ENCODE assay signal across 21 mouse cellular contexts in the genomic region with DNA sequence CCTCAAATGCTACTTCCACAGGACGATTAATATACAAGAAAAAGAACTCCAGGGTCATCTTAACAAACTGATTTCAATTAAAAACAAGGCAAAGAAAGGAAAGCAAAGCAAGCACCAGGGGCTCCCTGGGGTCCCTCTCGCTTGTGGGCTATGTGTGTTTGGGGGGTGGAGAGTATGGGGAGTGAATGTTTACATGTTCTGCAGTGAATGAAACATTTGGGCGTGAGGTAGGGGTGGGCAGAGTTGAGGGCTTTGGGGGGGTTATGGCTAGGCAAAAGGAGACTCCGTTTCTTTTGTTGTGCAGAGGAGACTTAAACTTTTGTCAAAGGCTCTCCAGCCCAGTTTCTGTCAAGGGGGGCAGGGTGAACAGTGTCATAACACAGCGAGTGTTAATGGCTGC.
"Had no signal": no experiment of that assay in that cellular context is flagged by ENCODE, and none has a peak within 500 bp of the region (broad histone marks: within the 10 kb centered on the region; RNA-seq: fewer than 3 reads in every experiment).

No protein-coding gene starts in this region.

- H3K4me1 ChIP-seq: liver, embryonic 12.5 days; liver, embryonic 15.5 days; lung, embryonic 15.5 days; megakaryocyte, embryonic 14.5 days; neural tube, embryonic 12.5 days; neural tube, embryonic 15.5 days; stomach, embryonic 15.5 days had no signal

- DNase-seq: kidney, adult 2 months; kidney, postnatal 25 days; layer of hippocampus, adult 9-11 months; liver; lung, adult 18-20 months; right cerebral cortex, adult 18-20 months; right cerebral cortex, postnatal 25 days; spleen, adult 18-20 months; thymus, postnatal 25 days had no signal

- H3K4me3 ChIP-seq: layer of hippocampus, adult 2 months; limb, embryonic 10.5 days; limb, embryonic 13.5 days; liver, embryonic 12.5 days; liver, embryonic 15.5 days; lung, embryonic 15.5 days; megakaryocyte, embryonic 14.5 days; neural tube, embryonic 12.5 days; neural tube, embryonic 15.5 days; stomach, embryonic 15.5 days had no signal

- H3K9me3 ChIP-seq: limb, embryonic 10.5 days; limb, embryonic 13.5 days; liver, embryonic 12.5 days; liver, embryonic 15.5 days; lung, embryonic 15.5 days; megakaryocyte, embryonic 14.5 days; neural tube, embryonic 12.5 days; neural tube, embryonic 15.5 days; stomach, embryonic 15.5 days had no signal

- H3K9ac ChIP-seq: limb, embryonic 13.5 days; liver, embryonic 12.5 days; liver, embryonic 15.5 days; lung, embryonic 15.5 days; neural tube, embryonic 12.5 days; neural tube, embryonic 15.5 days; stomach, embryonic 15.5 days had no signal

- ATAC-seq: intestine, postnatal 0 days; liver, embryonic 12.5 days had no signal

- H3K4me2 ChIP-seq: limb, embryonic 13.5 days; liver, embryonic 12.5 days; liver, embryonic 15.5 days; lung, embryonic 15.5 days; neural tube, embryonic 12.5 days; neural tube, embryonic 15.5 days; stomach, embryonic 15.5 days had no signal

- H3K27ac ChIP-seq: kidney, postnatal 0 days; layer of hippocampus, adult 2 months; limb, embryonic 10.5 days; limb, embryonic 13.5 days; liver, embryonic 12.5 days; liver, embryonic 15.5 days; lung, embryonic 15.5 days; neural tube, embryonic 12.5 days; neural tube, embryonic 15.5 days; stomach, embryonic 15.5 days had no signal

- H3K36me3 ChIP-seq: limb, embryonic 10.5 days; limb, embryonic 13.5 days; liver, embryonic 12.5 days; liver, embryonic 15.5 days; lung, embryonic 15.5 days; neural tube, embryonic 12.5 days; neural tube, embryonic 15.5 days; stomach, embryonic 15.5 days had no signal

- H3K27me3 ChIP-seq: liver, embryonic 12.5 days; liver, embryonic 15.5 days; neural tube, embryonic 12.5 days; stomach, embryonic 15.5 days had no signal
